Comparison of ENCODE assay signal across 16 mouse cellular contexts in the genomic region with DNA sequence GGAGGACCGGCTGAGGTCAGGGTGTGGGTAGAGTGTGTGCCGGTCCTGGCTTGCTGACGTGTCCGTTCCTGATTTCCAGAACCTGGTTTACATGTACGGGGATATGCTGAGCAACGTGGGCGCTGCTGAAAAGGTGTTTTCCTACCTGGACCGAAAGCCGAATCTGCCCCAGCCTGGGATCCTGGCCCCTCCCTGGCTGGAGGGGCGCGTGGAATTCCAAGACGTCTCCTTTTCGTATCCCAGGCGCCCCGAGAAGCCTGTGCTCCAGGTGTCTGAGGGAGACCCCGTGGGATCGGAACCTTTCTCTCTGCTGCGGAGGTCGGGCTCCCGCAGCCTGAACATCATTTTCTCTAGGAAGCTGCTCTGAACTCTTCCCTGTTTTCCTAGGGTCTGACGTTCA. TPM values are rescaled to one million over a fixed set of nuclear protein-coding genes. Genes with fewer than 3 reads are reported as not detected.
DNase-seq lines count a peak whose midpoint lies in the region; ATAC-seq lines count a peak whose summit lies in the region.
"Had no signal": no experiment of that assay in that cellular context is flagged by ENCODE, and none has a peak within 500 bp of the region (broad histone marks: within the 10 kb centered on the region; RNA-seq: fewer than 3 reads in every experiment).

No protein-coding gene starts in this region.

- H3K4me3 ChIP-seq in hindbrain, embryonic 13.5 days: peak overlapping the region; percentile 1; the same call in 1 of the 2 replicates
- H3K4me3 ChIP-seq in hindbrain, embryonic 10.5 days: no peak overlapping the region
- peak overlapping the region; percentile 23; the same call in 1 of the 2 replicates for H3K4me3 ChIP-seq in embryonic facial prominence, embryonic 10.5 days
- peak overlapping the region; percentile 8; the same call in 1 of the 2 replicates for H3K4me3 ChIP-seq in hindbrain, embryonic 16.5 days (ENCODE audit: low read length)
- H3K4me3 ChIP-seq in forebrain, embryonic 15.5 days: no peak overlapping the region
- H3K4me3 ChIP-seq: embryonic facial prominence, embryonic 12.5 days; forebrain, embryonic 10.5 days had no signal

- WGBS in hindbrain, embryonic 13.5 days: 56% methylated on average over 21 of the region's 21 CpGs
- WGBS in hindbrain, embryonic 10.5 days: 43% methylated on average over 21 of the region's 21 CpGs
- WGBS in embryonic facial prominence, embryonic 10.5 days: 53% methylated on average over 21 of the region's 21 CpGs
- WGBS in hindbrain, embryonic 16.5 days: 47% methylated on average over 21 of the region's 21 CpGs
- 46% methylated on average over 21 of the region's 21 CpGs for WGBS in forebrain, embryonic 15.5 days

- H3K9me3 ChIP-seq in hindbrain, embryonic 13.5 days: no peaks in the 10 kb centered on the region
- peaks cover 8% of the 10 kb centered on the region for H3K9me3 ChIP-seq in hindbrain, embryonic 10.5 days
- H3K9me3 ChIP-seq in embryonic facial prominence, embryonic 10.5 days: peaks cover 8% of the 10 kb centered on the region; the same call in 1 of the 2 replicates
- H3K9me3 ChIP-seq in hindbrain, embryonic 16.5 days (ENCODE audit: control insufficient read depth, low read length): no peaks in the 10 kb centered on the region
- H3K9me3 ChIP-seq in forebrain, embryonic 15.5 days: no peaks in the 10 kb centered on the region

- no peaks in the 10 kb centered on the region for H3K36me3 ChIP-seq in hindbrain, embryonic 13.5 days
- H3K36me3 ChIP-seq in hindbrain, embryonic 10.5 days: no peaks in the 10 kb centered on the region
- no peaks in the 10 kb centered on the region for H3K36me3 ChIP-seq in embryonic facial prominence, embryonic 10.5 days (replicated peaks)
- H3K36me3 ChIP-seq in hindbrain, embryonic 16.5 days (ENCODE audit: control insufficient read depth, insufficient read depth, low read length): no peaks in the 10 kb centered on the region
- H3K36me3 ChIP-seq in forebrain, embryonic 15.5 days: no peaks in the 10 kb centered on the region
- H3K36me3 ChIP-seq: embryonic facial prominence, embryonic 12.5 days; forebrain, embryonic 10.5 days had no signal

- H3K27ac ChIP-seq in hindbrain, embryonic 13.5 days: no peak overlapping the region
- H3K27ac ChIP-seq in hindbrain, embryonic 10.5 days: no peak overlapping the region
- H3K27ac ChIP-seq in embryonic facial prominence, embryonic 10.5 days (replicated peaks): no peak overlapping the region
- H3K27ac ChIP-seq in hindbrain, embryonic 16.5 days (ENCODE audit: low read depth, low read length): no peak overlapping the region
- H3K27ac ChIP-seq in forebrain, embryonic 15.5 days (replicated peaks): no peak overlapping the region
- H3K27ac ChIP-seq: embryonic facial prominence, embryonic 12.5 days; forebrain, embryonic 10.5 days; liver, embryonic 14.5 days had no signal

- peak overlapping the region; percentile 26 for H3K4me2 ChIP-seq in hindbrain, embryonic 13.5 days
- H3K4me2 ChIP-seq in hindbrain, embryonic 16.5 days (ENCODE audit: low read length): peak overlapping the region; percentile 42
- H3K4me2 ChIP-seq in forebrain, embryonic 15.5 days (replicated peaks): no peak overlapping the region

- peaks cover 64% of the 10 kb centered on the region for H3K27me3 ChIP-seq in hindbrain, embryonic 13.5 days
- peaks cover 62% of the 10 kb centered on the region for H3K27me3 ChIP-seq in hindbrain, embryonic 10.5 days (ENCODE audit: insufficient read depth, poor library complexity, severe bottlenecking)
- H3K27me3 ChIP-seq in embryonic facial prominence, embryonic 10.5 days (replicated peaks; ENCODE audit: low read depth, poor library complexity, severe bottlenecking): peaks cover 69% of the 10 kb centered on the region
- H3K27me3 ChIP-seq in hindbrain, embryonic 16.5 days (replicated peaks; ENCODE audit: control insufficient read depth, insufficient read depth, low read length): peaks cover 18% of the 10 kb centered on the region
- peaks cover 34% of the 10 kb centered on the region for H3K27me3 ChIP-seq in forebrain, embryonic 15.5 days

- H3K9ac ChIP-seq in hindbrain, embryonic 13.5 days: peak overlapping the region; percentile 29
- H3K9ac ChIP-seq in hindbrain, embryonic 16.5 days (ENCODE audit: low read depth, low read length): no peak overlapping the region; the same call in 1 of the 2 replicates
- H3K9ac ChIP-seq in forebrain, embryonic 15.5 days (replicated peaks): no peak overlapping the region
- H3K9ac ChIP-seq: embryonic facial prominence, embryonic 12.5 days; liver, embryonic 14.5 days had no signal

- H3K4me1 ChIP-seq in hindbrain, embryonic 13.5 days (replicated peaks): peaks cover 6% of the 10 kb centered on the region
- peaks cover 6% of the 10 kb centered on the region; the same call in 1 of the 2 replicates for H3K4me1 ChIP-seq in hindbrain, embryonic 10.5 days (replicated peaks)
- peaks cover 4% of the 10 kb centered on the region for H3K4me1 ChIP-seq in embryonic facial prominence, embryonic 10.5 days
- H3K4me1 ChIP-seq in hindbrain, embryonic 16.5 days (ENCODE audit: control insufficient read depth, insufficient read depth, low read depth, low read length): no peaks in the 10 kb centered on the region; the same call in 1 of the 2 replicates
- no peaks in the 10 kb centered on the region for H3K4me1 ChIP-seq in forebrain, embryonic 15.5 days
- H3K4me1 ChIP-seq: embryonic facial prominence, embryonic 12.5 days had no signal

- no peak for DNase-seq in hindbrain, embryonic 10.5 days (ENCODE audit: low spot score)
- peak; percentile 11 to 55 for DNase-seq in spleen, postnatal 4 days (ENCODE audit: low spot score in 2 of 2)
- DNase-seq in spleen, postnatal 14 days (ENCODE audit: low spot score in 2 of 2): no peak
- no peak for DNase-seq in embryonic facial prominence, embryonic 10.5 days (ENCODE audit: low spot score)
- no peak for DNase-seq in lung, postnatal 10 days
- DNase-seq: adrenal gland, postnatal 10 days; cerebellum, adult 18-20 months; heart, adult 18-20 months; kidney, adult 9 months; layer of hippocampus, postnatal 36 days had no signal

- ATAC-seq in hindbrain, embryonic 13.5 days (ENCODE audit: low FRiP score): no peak
- ATAC-seq in hindbrain, embryonic 16.5 days: no peak
- ATAC-seq in forebrain, embryonic 15.5 days (replicated peaks): no peak

RNA-seq across cellular contexts. Expression of gene Tap2, which starts 10.6 kb away (rescaled TPM):
- polyA plus RNA-seq in hindbrain, embryonic 13.5 days (2015; fragmentation: Nextera tagmentation; extraction: Ambion mirVana): 2.1 and 2.2 TPM in 2 replicates
- polyA plus RNA-seq in hindbrain, embryonic 10.5 days (2016; fragmentation: Nextera tagmentation; extraction: Ambion mirVana): 0.27 and 1.4 TPM in 2 replicates
- 0.56 and 1.1 TPM in 2 replicates for polyA plus RNA-seq in embryonic facial prominence, embryonic 10.5 days (2016; fragmentation: Nextera tagmentation; extraction: Ambion mirVana)
- 2.9 and 3.2 TPM in 2 replicates for polyA plus RNA-seq in hindbrain, embryonic 16.5 days (2015; fragmentation: Nextera tagmentation; extraction: Ambion mirVana)
- polyA plus RNA-seq in forebrain, embryonic 15.5 days (2015; fragmentation: Nextera tagmentation; extraction: Ambion mirVana): 1.3 and 1.7 TPM in 2 replicates

RNA-seq across cellular contexts. Expression of gene Psmb8, which starts 16.4 kb away (rescaled TPM):
- 2.7 and 3.7 TPM in 2 replicates for polyA plus RNA-seq in hindbrain, embryonic 13.5 days (2015; fragmentation: Nextera tagmentation; extraction: Ambion mirVana)
- polyA plus RNA-seq in hindbrain, embryonic 10.5 days (2016; fragmentation: Nextera tagmentation; extraction: Ambion mirVana): 1.2 and 1.8 TPM in 2 replicates
- polyA plus RNA-seq in embryonic facial prominence, embryonic 10.5 days (2016; fragmentation: Nextera tagmentation; extraction: Ambion mirVana): 1.3 and 1.7 TPM in 2 replicates
- 3.0 and 4.1 TPM in 2 replicates for polyA plus RNA-seq in hindbrain, embryonic 16.5 days (2015; fragmentation: Nextera tagmentation; extraction: Ambion mirVana)
- polyA plus RNA-seq in forebrain, embryonic 15.5 days (2015; fragmentation: Nextera tagmentation; extraction: Ambion mirVana): 2.3 and 2.6 TPM in 2 replicates

RNA-seq across cellular contexts. Expression of gene H2-Ob, which starts 24.8 kb away (rescaled TPM):
- 0.06 TPM in 1 of 2 replicates, not detected in the other for polyA plus RNA-seq in hindbrain, embryonic 13.5 days (2015; fragmentation: Nextera tagmentation; extraction: Ambion mirVana)
- polyA plus RNA-seq in hindbrain, embryonic 10.5 days (2016; fragmentation: Nextera tagmentation; extraction: Ambion mirVana): 0.24 TPM in 1 of 2 replicates, not detected in the other
- polyA plus RNA-seq in embryonic facial prominence, embryonic 10.5 days (2016; fragmentation: Nextera tagmentation; extraction: Ambion mirVana): not detected in 2 replicates
- polyA plus RNA-seq in hindbrain, embryonic 16.5 days (2015; fragmentation: Nextera tagmentation; extraction: Ambion mirVana): 0.16 and 0.33 TPM in 2 replicates
- polyA plus RNA-seq in forebrain, embryonic 15.5 days (2015; fragmentation: Nextera tagmentation; extraction: Ambion mirVana): 0.20 TPM in 1 of 2 replicates, not detected in the other
- polyA plus RNA-seq: embryonic facial prominence, embryonic 12.5 days; forebrain, embryonic 10.5 days had no signal

RNA-seq across cellular contexts. Expression of gene Psmb9, which starts 26.4 kb away (rescaled TPM):
- 0.89 and 1.5 TPM in 2 replicates for polyA plus RNA-seq in hindbrain, embryonic 13.5 days (2015; fragmentation: Nextera tagmentation; extraction: Ambion mirVana)
- 0.66 and 0.97 TPM in 2 replicates for polyA plus RNA-seq in hindbrain, embryonic 10.5 days (2016; fragmentation: Nextera tagmentation; extraction: Ambion mirVana)
- 0.57 and 0.93 TPM in 2 replicates for polyA plus RNA-seq in embryonic facial prominence, embryonic 10.5 days (2016; fragmentation: Nextera tagmentation; extraction: Ambion mirVana)
- polyA plus RNA-seq in hindbrain, embryonic 16.5 days (2015; fragmentation: Nextera tagmentation; extraction: Ambion mirVana): 1.8 and 2.2 TPM in 2 replicates
- 0.73 and 1.1 TPM in 2 replicates for polyA plus RNA-seq in forebrain, embryonic 15.5 days (2015; fragmentation: Nextera tagmentation; extraction: Ambion mirVana)

RNA-seq across cellular contexts. Expression of gene Tap1, which starts 26.6 kb away (rescaled TPM):
- polyA plus RNA-seq in hindbrain, embryonic 13.5 days (2015; fragmentation: Nextera tagmentation; extraction: Ambion mirVana): 1.1 and 1.3 TPM in 2 replicates
- 1.7 TPM in 2 replicates for polyA plus RNA-seq in hindbrain, embryonic 10.5 days (2016; fragmentation: Nextera tagmentation; extraction: Ambion mirVana)
- polyA plus RNA-seq in embryonic facial prominence, embryonic 10.5 days (2016; fragmentation: Nextera tagmentation; extraction: Ambion mirVana): 2.8 and 2.9 TPM in 2 replicates
- 4.6 and 6.1 TPM in 2 replicates for polyA plus RNA-seq in hindbrain, embryonic 16.5 days (2015; fragmentation: Nextera tagmentation; extraction: Ambion mirVana)
- polyA plus RNA-seq in forebrain, embryonic 15.5 days (2015; fragmentation: Nextera tagmentation; extraction: Ambion mirVana): 1.5 and 1.6 TPM in 2 replicates

Comparison
In these comparisons a context has a peak if more than half of its experiments do, and no peak if none do; other contexts are left out.
1. H3K4me3 ChIP-seq: peak in hindbrain, embryonic 13.5 days (single experiment), embryonic facial prominence, embryonic 10.5 days (single experiment) and hindbrain, embryonic 16.5 days (single experiment); none in hindbrain, embryonic 10.5 days (single experiment) and forebrain, embryonic 15.5 days (single experiment).
2. DNase-seq: peak in spleen, postnatal 4 days (2 of 2); none in hindbrain, embryonic 10.5 days (single experiment), spleen, postnatal 14 days (0 of 2), embryonic facial prominence, embryonic 10.5 days (single experiment) and lung, postnatal 10 days (single experiment).